Mouse (Mus musculus) A20 (cell line): ENCODE results near the gene Spata13.
A peak's percentile ranks its signal among the peaks of the same experiment; 100 is the strongest.

ENCODE experiments used
- DNase-seq: peaks from one replicate; pipeline ENCODE4 v3.0.0-alpha.2; 2011; ENCODE audit warnings: low read depth, low spot score

Gene Spata13

DNA sequence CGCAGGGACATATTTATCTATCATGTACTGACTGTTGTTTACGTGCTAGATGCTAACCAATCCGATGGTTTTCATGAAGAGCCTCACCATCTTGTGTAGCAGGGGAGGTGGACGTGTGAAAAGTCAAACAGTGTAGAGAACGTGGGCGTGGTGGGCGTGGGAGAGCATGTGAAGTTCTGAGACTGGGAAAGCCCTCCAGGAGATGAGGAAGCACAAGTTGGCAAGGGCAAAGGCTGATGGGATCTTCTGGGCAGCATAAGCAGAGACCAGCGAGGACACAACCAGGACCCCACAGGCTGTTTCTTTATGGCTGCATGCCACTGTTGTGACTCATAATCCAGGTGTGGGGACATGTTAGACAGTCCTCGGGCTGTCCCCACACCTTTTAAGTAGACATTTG, 5.4 kb downstream of the Spata13 start:
- DNase-seq = no peak

DNA sequence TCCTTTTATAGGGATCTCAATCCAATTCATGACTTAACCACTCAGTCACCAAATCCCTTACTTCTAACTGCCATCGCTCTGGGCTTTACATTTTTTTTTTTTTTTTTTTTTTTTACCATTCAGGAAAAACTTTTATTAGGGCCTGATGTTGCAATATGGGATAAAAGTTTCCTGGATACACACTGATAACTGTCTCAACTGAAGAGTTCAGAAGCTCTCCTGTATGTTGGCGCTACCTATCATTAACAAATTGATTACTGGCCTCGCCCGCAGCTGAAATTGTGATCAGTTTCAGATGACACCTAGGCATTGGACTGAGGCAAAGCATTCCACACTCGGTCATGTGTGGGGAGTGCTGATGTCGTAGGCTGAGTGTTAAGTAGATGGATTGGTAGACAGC, 7.3 kb downstream of the Spata13 start:
- no peak for DNase-seq

DNA sequence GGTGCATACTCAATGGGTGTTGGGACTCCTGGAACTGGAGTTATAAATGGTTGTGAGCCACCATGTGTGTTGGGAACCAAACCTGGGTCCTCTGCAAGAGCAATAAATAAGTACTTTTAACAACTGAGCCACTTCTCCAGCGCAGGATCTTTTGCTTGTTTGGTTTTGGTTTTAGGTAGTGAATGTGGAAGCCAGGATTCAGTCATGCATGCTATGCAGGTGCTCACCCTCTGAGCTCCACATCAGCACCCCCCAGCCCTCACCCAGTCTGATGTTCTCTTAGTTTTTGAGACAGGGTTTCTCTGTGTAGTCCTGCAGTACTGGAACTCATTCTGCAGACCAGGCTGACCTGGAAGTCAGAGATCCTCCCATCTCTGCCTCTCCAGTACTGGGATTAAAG, 8.3 kb downstream of the Spata13 start:
- peak; percentile 85 for DNase-seq

DNA sequence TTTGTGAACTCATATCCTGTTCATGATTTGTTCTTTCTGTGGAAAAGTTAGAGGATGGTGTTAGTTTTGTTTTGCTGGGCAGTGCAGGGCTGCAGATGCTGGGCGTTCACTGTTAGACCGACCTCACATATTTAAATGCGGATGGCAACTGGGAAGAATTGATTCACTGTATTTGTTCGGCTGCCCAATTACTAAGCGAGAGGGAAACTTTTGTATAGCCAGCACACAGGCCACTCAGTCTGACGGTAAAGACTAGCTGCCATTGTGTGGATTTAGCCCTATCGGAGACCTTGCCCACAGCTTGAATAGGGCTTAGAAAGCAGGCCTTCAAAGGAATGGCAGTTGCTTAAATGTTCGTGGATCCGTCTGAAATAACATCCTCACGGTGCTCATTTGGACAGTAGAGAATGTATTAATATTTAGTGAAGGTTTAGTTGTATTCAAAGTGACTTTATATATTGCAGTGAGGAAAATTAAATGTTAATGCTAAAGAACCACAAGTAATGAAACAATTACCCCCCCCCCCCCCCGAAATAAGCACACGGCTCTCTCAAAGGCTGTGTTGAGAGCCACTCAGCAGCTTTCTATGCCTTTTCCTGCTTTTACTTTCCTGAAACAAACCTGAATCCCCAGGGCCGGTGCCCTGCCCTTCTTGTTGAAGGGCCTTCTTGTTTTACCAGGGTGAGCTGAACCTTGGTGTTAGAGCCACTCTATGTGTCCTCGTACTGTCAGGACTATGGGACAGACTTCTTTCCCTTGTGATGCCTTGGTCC, 9.5 kb downstream of the Spata13 start:
- DNase-seq = no peak

DNA sequence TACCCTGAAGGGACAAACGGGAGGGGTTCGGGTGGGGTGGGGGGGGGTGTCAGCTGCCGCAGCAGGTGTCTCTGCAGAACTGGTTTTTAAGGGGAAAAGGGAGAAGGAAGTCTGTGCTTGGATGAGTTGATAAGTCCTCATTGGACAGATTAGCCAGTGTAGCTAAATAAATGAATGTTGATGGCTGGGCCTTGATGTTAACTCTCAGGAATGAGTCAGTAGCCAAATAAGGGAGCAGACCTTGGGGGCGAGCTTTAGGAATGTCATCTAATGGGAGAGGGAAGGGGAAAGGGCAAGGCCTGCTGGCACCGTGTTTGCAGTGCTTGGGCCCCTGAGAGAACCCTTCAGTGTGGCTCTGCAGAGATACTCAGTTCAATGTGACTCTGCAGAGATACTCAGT, 12.6 kb downstream of the Spata13 start:
- no peak for DNase-seq

DNA sequence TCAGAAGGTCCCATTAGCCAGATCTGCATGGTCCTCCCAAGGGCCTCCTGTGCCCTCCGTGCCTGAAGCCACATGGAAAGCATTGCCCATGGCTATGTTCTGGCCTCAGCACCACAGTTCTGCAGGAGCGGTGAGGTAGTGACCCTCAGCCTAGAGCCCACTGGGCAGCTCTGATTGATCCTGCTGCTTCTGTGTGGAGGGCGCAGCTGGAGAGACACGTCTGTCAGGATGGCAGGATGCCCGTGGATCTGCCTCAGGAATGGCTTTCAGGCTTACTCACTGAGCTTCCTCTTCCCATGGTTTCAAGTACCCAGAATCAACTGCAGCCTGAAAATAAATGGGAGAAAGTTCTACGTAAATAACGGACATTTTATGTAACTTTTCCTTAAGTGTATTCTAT, 14.1 kb downstream of the Spata13 start:
- DNase-seq = no peak

DNA sequence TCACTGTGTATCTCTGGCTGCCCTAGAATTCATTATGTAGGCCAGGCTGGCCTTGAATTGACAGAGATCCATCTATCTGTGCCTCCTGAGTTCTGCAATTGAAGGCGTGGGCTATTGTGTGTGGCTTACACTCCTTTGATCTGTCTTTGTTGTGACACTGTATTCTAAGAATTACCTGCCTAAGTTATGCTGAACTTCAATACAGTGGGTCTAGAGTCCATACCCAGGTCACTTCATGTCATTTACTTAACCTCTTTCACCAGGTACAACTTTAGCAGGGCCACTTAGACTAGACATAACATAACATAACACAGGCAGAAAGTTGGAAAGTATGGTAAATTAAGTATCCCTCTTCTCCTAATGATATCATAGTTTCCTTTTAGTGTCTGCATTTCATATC, 15.2 kb downstream of the Spata13 start:
- DNase-seq = no peak

DNA sequence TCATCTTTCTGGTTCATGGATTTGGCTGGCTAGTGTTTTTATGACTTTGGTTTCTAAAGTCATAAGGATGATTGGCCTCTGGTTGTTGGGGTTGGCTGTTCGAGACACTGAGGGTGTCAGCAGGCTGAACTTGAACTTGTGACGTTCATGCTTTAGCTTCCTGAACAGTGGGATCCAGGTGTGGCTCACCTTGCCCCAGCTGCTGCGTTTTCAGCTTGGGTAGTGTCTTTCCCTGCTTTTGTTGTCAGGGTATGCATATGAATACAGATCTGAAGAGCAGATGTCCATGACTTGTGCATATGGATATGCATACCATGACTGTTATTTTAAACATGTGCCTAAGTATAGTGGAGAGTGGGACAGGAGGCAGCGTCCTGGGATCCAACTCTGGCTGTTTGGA, 19.4 kb downstream of the Spata13 start:
- DNase-seq = no peak

DNA sequence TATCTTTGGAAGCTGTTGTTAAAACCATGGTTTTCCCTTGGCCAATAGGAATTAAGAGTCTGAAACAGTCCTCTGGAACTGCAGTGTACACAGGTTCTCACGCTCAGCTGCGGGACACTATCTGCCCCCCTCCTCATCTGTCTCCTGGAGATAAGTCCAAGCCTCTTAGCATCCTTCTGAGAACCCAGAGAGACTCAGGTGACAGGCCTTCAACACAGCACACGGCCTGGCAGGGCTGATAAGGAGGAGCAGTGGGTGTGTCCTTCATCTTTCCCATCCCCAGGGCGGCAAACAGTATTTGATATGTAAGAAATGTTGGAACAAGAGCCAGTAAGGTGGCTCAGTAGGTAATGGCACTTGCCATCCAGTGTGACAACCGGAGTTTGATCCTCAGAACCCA, 20.2 kb downstream of the Spata13 start:
- DNase-seq = no peak

DNA sequence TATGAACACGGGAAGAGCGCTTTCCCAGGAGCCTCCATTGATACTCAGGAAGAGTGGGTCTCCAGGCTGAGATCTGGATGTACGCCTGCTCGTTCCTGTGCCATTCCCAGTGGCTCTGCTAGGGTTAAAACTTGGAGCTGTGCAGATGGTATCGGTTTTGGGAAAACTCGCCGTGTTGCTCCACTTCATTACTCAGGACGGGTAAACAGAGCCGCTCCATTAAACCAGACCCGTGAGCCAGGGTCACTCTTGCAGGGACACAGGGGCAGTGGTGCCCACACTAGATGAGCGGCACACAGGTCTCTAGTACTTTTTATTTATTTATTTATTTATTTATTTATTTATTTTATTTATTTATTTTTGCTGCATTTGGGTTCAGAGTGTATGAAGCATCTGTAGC, 20.9 kb downstream of the Spata13 start:
- DNase-seq = no peak

DNA sequence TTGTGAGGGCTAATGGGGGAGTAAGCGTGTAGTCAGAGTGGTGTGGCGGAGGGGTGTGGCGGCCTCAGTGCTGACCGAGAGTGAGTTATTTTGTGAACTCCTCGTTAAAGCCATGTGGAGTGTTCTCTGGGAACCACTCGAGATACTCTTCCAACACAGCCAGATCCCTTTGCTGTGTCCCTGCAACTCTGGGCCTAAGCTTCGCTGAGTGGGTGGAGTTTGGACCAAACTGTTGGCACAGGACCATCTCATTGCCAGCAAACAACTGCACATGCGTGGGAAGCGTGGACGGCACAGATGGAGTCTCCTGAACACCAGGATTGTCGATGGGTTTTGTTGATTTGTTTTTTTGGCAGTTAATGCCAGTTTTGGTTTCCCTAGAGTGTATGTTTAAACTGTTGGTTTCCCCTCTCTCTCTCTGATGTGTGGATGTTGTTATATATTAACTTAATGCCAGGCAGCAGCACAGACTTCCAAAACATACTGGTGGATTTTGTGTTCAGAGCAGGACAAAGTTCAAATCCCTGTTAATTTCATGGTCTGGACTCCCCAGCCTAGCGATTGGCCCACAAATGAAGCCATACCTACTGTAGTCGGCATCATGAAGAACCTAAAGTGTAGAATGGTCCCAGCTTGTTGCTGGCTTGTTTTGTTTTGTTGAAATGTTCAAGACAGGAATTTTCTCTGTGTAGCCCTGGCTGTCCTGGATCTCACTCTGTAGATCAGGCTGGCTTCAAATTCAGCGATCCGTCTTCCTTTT, 22.3 kb downstream of the Spata13 start:
- DNase-seq = no peak

DNA sequence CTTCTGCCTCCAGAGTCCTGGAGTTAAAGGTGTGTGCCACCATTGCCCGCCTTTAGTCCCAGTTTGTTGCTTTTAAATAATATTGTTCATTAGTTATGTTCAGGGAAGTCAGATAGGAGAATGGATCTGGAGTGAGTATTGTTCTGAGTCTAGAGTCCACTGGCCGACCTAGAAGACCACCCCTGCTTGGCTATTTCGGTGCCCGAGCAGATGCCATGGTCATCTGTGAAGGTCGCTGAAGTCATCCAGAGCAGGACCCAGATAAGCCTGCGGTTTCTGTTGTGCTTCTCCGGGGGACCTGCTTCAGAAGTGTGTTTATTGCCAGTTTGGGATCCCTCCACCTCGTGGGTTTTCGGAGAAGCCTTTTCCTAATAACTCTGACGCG, 22.9 kb downstream of the Spata13 start:
- DNase-seq = no peak

DNA sequence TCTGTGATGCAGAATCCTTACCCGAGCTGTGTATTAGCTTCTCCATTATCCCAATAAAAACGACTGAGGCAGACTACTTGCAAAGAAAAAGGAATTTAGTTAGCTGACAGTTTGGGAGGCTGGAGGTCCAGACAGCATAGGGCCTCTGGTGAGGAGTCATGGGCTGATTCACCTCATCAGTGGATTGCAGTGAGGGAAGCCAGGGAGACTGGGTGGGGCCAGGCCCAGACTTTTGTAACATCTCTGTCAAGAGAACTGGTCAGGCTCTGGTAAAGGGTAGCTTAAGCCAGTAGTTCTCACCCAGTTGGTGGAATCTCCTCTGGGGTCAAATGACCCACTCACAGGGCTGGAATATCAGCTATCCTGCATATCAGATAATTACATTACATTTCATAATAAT, 24.1 kb downstream of the Spata13 start:
- no peak for DNase-seq

DNA sequence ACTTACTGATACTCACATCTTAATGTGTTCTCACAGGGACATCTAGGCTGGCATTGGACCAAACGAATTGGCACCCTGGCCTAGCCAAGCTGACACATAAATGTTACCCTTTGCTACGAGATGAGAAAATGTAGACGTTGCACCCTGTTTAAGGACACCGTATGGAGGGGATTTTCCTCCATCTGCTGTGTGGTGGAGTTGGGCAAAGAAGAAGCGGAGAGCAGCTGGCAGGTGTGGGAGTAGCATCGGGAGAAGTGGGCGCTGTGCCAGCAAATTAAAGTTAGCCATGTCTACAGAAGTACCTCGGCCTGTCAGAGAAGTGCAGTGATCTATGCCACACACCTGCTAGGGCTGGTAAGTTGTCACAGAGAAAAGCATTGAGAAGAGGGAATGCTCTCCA, 25.7 kb downstream of the Spata13 start:
- no peak for DNase-seq

DNA sequence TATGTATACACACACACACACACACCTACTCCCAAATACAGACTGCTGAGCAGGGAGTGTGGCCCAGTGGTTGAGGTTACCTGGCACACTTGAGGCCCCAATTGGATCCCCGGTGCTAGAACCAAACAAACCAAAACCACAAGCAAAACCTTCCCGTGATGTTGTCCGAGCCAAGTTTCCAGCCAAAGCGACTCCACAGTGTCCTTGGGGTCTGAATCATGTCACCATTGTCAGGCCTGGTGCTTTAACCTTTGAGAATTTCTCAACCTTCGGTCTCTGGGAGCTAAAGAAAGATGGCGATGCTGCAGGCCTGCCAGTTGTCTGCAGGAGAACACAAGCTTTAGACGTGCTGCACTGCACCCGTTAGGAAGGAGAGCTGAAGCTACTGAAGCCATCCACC, 26.8 kb downstream of the Spata13 start:
- no peak for DNase-seq

DNA sequence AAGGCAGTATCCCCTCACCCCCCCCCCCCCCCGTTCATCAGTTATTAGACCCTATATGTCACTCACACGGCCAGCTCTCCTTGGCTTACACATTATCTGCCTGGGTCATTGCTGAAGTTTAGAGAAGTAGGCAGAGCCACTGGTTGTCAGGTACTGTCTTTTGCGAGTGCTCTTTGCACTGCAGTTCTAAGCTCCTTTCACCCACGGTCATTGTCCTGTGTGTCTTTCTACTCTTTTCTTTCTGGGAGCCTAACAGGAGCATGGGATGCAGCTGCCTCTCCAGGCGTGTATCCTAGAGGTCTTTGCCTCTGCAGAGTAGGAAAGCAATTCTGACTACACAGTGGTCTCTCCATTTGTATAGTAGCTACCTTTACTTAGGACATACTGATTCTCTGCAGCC, 27.5 kb downstream of the Spata13 start:
- no peak for DNase-seq

DNA sequence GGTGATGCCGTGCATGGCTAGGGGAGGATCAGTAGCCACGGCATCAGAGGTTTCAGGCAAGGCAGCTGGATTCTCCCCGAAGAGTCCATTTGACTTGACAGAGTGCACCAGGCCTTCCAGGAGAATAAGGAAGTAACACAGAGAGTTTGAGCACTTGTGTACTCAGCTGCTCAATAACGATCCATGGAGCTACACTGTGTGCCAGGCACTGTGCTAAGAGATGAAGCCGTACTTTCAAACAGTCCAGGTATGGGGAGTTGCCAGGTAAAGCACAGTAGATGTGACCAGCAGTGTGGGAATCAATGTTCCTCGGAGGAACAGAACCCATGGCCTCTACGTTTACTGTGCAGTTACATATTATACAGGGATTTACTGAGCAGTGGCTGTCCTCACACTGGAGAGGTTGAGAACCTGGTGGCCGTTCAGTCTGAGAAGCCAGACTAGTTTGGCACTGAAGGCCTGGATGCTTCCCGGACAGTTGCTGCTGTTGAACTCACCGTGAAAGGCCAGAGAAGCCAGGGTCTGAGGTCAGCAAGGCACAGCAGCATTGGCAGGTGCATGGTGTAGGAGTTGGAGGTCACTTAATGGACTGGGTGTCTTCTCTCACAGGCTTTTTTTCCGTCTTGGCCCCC, 29.6 kb downstream of the Spata13 start:
- no peak for DNase-seq

DNA sequence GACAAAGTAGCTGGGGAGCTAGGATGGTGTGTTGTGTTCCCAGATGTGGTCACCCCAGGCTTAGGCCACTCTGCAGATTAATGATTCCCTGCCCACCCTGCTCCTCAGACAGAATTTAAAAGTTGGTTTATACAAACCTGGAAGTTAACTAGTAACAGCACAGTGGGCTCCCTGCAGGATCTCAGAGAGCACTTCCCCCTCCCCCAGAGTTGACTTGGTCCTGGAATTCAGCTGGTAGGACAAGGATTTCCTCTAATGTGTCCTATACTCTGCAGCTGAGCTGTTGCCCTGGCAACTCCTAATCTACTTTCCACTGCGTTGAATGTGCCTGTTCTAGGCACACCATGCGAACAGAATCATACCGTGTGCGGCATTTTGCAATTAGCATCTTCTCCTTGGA, 30.8 kb downstream of the Spata13 start:
- no peak for DNase-seq

DNA sequence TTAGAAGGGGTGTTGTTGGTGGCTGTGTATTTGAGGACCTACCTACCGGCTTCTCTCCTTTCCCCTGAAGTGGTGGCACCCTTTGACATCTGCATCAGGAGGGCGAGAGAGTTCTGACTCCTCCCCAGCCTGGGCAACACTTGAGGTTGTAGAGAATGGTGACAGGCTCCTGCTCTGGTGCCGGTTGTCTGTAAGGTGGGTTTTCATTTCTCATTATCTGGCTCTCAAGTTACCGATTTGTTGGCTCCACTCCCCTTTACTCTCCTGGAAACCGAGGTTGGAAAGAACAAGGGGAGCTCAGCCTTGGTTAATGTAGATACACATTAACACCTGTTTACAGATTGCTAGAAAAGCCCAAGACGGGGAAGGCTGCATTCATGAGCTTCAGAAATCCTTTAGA, 31.5 kb downstream of the Spata13 start:
- DNase-seq = no peak

DNA sequence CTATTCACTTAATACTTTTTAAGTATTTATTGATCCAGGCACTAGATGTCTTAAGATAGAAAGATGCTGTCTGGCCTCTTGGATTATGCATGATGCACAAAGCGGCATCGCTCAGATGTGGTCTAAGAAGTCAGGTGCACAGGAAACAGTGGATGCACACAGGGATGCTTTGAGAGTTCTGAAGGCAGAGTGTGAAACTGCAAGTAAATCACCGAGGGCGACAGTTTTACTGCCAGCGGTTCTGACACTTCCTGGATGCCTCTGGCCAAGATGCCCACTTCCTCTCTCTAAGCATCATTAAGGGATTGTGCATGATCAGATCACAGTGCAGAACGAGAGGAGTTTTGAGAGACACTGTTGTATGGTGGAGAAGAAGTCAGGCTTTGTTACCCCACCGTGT, 32.5 kb downstream of the Spata13 start:
- peak; percentile 65 for DNase-seq

DNA sequence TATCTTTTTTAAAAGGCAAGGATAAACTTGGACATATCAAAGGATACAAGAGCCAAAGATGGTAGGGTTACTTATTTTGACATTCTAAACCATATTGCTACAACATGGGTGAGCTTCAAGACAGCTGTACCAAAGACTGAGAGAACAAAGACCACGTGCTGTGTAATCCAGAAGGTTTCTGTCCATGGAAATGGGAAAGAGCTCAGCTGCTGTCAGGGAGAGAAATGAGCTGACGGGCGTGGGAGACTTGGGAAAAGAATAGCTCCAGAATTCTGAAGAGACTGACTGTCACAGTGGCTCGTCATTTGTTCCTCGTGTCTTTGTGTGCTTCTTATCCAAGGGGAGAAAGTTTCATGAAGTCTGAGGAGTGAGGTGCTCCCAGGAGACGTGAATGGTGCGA, 36.4 kb downstream of the Spata13 start:
- no peak for DNase-seq

DNA sequence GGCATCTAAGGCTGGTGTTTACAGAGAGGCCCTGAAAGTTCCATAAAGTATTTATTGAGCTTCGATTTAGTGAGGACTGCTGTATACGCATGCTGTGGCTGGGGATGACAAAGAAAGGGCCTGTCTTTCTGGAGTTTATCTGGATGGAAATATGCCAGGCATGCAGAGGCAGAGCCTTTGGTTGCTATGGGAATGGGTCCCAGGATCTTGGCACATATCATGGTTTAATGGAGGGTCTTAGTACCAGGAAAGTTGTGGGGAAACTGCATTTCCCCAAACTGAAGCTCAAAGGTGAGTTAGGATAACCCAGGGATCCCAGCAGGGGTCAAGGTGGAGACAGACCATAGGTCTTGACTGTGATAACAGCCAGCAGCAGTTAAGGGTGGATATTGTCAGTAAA, 37.7 kb downstream of the Spata13 start:
- DNase-seq = no peak

DNA sequence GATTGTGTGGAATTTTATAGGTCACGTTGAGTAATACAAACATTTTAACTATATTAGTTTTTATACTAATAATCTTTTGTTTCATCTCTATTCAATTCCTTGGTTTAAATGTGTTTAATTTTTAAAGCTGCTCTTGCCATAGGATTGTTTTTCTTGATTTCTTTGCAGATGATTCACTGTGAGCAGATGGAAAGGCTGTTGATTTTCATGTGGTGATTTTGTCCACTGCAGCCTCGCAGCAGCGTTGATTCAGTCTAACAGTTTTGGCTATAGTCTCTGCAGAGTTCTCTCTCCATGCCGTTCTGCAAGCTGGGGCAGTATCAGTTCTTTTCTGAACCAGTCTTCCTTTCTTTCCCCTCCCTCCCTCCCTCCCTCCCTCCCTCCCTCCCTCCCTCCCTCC, 41.9 kb downstream of the Spata13 start:
- no peak for DNase-seq
